Mouse (Mus musculus) hindbrain, postnatal 0 days (tissue): ENCODE data around the gene Izumo4. TPM values are rescaled to one million over a fixed set of nuclear protein-coding genes. Genes with fewer than 3 reads are reported as not detected.
A peak's percentile ranks its signal among the peaks of the same experiment; 100 is the strongest.

ENCODE experiments used
- ATAC-seq: fragments of 200-750 bp; cut with Nextera tagmentation; 2 replicates; pipeline ENCODE4 v1.8.0; 2017; ENCODE audit warnings: mild to moderate bottlenecking, moderate TSS enrichment, moderate library complexity
- DNase-seq: peaks from one replicate; pipeline ENCODE4 v3.0.0-alpha.2; 2015; ENCODE audit warnings: low spot score
- H3K27ac ChIP-seq: fragments of 300-500 bp; sonication (generic); 2 replicates; pipeline ENCODE4 v1.5.1; 2014; ENCODE audit warnings: mild to moderate bottlenecking
- H3K27me3 ChIP-seq: fragments of 300-500 bp; sonication (generic); 2 replicates; pipeline ENCODE4 v1.6.1; 2014; ENCODE audit warnings: low read length, mixed read lengths; ENCODE audit not compliant: insufficient read depth
- H3K36me3 ChIP-seq: fragments of 300-500 bp; sonication (generic); 2 replicates; pipeline ENCODE4 v1.6.1; 2014; ENCODE audit warnings: low read length, mixed read lengths; ENCODE audit not compliant: insufficient read depth
- H3K4me1 ChIP-seq: fragments of 300-500 bp; sonication (generic); 2 replicates; pipeline ENCODE4 v1.6.1; 2014; ENCODE audit warnings: antibody characterized with exemption, low read length, mixed read lengths; ENCODE audit not compliant: insufficient read depth
- H3K4me2 ChIP-seq: fragments of 300-500 bp; sonication (generic); 2 replicates; pipeline ENCODE4 v1.6.1; 2014; ENCODE audit warnings: low read depth, mild to moderate bottlenecking, low read length, moderate library complexity, mixed read lengths
- H3K4me3 ChIP-seq: fragments of 300-500 bp; sonication (generic); 2 replicates; pipeline ENCODE4 v1.5.1; 2014; ENCODE audit warnings: low read length
- H3K9ac ChIP-seq: fragments of 300-500 bp; sonication (generic); replicated peaks from 2 replicates; pipeline ENCODE4 v1.6.1; 2014; ENCODE audit warnings: mild to moderate bottlenecking, low read length, moderate library complexity, mixed read lengths
- H3K9me3 ChIP-seq: fragments of 300-500 bp; sonication (generic); 2 replicates; pipeline ENCODE4 v1.6.1; 2016; ENCODE audit warnings: low read length, mixed read lengths
- CTCF ChIP-seq: IDR thresholded peaks from 2 replicates; pipeline ENCODE4 v1.5.1; 2016; ENCODE audit warnings: antibody characterized with exemption, control low read depth, low read depth
- WGBS: fragments of 180-500 bp; shearing (Covaris S2); extraction: QIAGEN DNeasy Blood & Tissue Kit; methylation state at CpG from one replicate; pipeline ENCODE4 v1.1.7; 2014; 5-methylcytosine and 5-hydroxymethylcytosine counted together
- polyA plus RNA-seq: library from polyadenylated mRNA; unstranded; fragments of >200 nt; fragmentation: Nextera tagmentation; extraction: Ambion mirVana; gene quantifications from 2 replicates; pipeline ENCODE4 v1.2.1, GENCODE M21; 2015
- total RNA-seq: library from RNA; depleted of rRNA; stranded (reverse); fragments of >200 nt; gene quantifications from 2 replicates; pipeline ENCODE4 v1.2.3, GENCODE M21; 2014

Izumo4 gene
- total and polyA plus RNA-seq, 2 experiments from 2014 or later = 31.1 to 46.7 TPM

- Histone ChIP-seq H3K4me2 (peak overlapping the region; percentile 86), H3K27me3 (no peaks in the 10 kb centered on the region), H3K27ac (peak overlapping the region; percentile 88), H3K4me1 (peaks cover 49% of the 10 kb centered on the region), H3K4me3 (peak overlapping the region; percentile 89), H3K9ac (peak overlapping the region; percentile 95), H3K9me3 (no peaks in the 10 kb centered on the region), H3K36me3 (peaks cover 23% of the 10 kb centered on the region; the same call in 1 of the 2 replicates)
- WGBS = 38% methylated on average over 5 of the region's 5 CpGs
- no peak for ATAC-seq
- DNase-seq = no peak
- TF ChIP-seq CTCF = no peak
These were observed 27.7 kb upstream of the Izumo4 start for GRCm38 (mm10) chr10:80674161-80674711.

GRCm38 (mm10) chr10:80674851-80675404 is 27.1 kb upstream of the Izumo4 start:
- H3K4me3 ChIP-seq = peak overlapping the region; percentile 89
- no peaks in the 10 kb centered on the region for H3K9me3 ChIP-seq
- DNase-seq (no peak), ATAC-seq (no peak)
- peaks cover 18% of the 10 kb centered on the region; the same call in 1 of the 2 replicates for H3K36me3 ChIP-seq
- H3K9ac ChIP-seq = peak overlapping the region; percentile 95
- H3K27me3 ChIP-seq = no peaks in the 10 kb centered on the region
- peak overlapping the region; percentile 86 for H3K4me2 ChIP-seq
- peaks cover 50% of the 10 kb centered on the region for H3K4me1 ChIP-seq
- TF ChIP-seq CTCF = no peak
- peak overlapping the region; percentile 88; the same call in 1 of the 2 replicates for H3K27ac ChIP-seq
- 9% methylated on average over 6 of the region's 6 CpGs for WGBS

- Histone ChIP-seq H3K36me3 (peaks cover 12% of the 10 kb centered on the region; the same call in 1 of the 2 replicates), H3K4me3 (peak overlapping the region; percentile 89), H3K27me3 (no peaks in the 10 kb centered on the region), H3K9me3 (no peaks in the 10 kb centered on the region), H3K9ac (peak overlapping the region; percentile 95), H3K4me1 (peaks cover 50% of the 10 kb centered on the region), H3K27ac (peak overlapping the region; percentile 88), H3K4me2 (peak overlapping the region; percentile 86)
- TF ChIP-seq CTCF = no peak
- whole genome bisulfite sequencing = under 1% methylated on average over 47 of the region's 54 CpGs
- DNase-seq = peak; percentile 28
- ATAC-seq = no peak; the same call in 1 of the 2 replicates
These were observed 26.4 kb upstream of the Izumo4 start for GRCm38 (mm10) chr10:80675405-80676197.

- H3K4me1 ChIP-seq = peaks cover 50% of the 10 kb centered on the region
- 1% methylated on average over 50 of the region's 78 CpGs for WGBS
- TF ChIP-seq CTCF = no peak
- peak; percentile 100 for DNase-seq
- H3K4me3 ChIP-seq = peak overlapping the region; percentile 89
- peak overlapping the region; percentile 86 for H3K4me2 ChIP-seq
- ATAC-seq = peak; percentile 95
- H3K36me3 ChIP-seq = peaks cover 5% of the 10 kb centered on the region; the same call in 1 of the 2 replicates
- H3K9me3 ChIP-seq = no peaks in the 10 kb centered on the region
- peak overlapping the region; percentile 97 for H3K27ac ChIP-seq
- no peaks in the 10 kb centered on the region for H3K27me3 ChIP-seq
- H3K9ac ChIP-seq = peak overlapping the region; percentile 95
These were observed 25.6 kb upstream of the Izumo4 start for GRCm38 (mm10) chr10:80676198-80676928.

- H3K9me3 ChIP-seq = no peaks in the 10 kb centered on the region
- H3K4me1 ChIP-seq = peaks cover 50% of the 10 kb centered on the region
- peak overlapping the region; percentile 97 for H3K27ac ChIP-seq
- H3K4me3 ChIP-seq = peak overlapping the region; percentile 36
- WGBS = 39% methylated on average over 9 of the region's 9 CpGs
- ATAC-seq = no peak
- no peak for TF ChIP-seq CTCF
- H3K27me3 ChIP-seq = no peaks in the 10 kb centered on the region
- peak overlapping the region; percentile 68 for H3K4me2 ChIP-seq
- no peak for DNase-seq
- H3K9ac ChIP-seq = peak overlapping the region; percentile 62
- no peaks in the 10 kb centered on the region for H3K36me3 ChIP-seq
These were observed 24.7 kb upstream of the Izumo4 start for GRCm38 (mm10) chr10:80677128-80677875.
